ENCODE assay signal across 13 mouse cellular contexts in genomic region chr6:112459341-112459749, GRCm38 (mm10). TPM values are rescaled to one million over a fixed set of nuclear protein-coding genes. Genes with fewer than 3 reads are reported as not detected.
A peak's percentile ranks its signal among the peaks of the same experiment; 100 is the strongest.
DNase-seq lines count a peak whose midpoint lies in the region; ATAC-seq and TF ChIP-seq lines count a peak whose summit lies in the region.
"Had no signal": no experiment of that assay in that cellular context is flagged by ENCODE, and none has a peak within 500 bp of the region (broad histone marks: within the 10 kb centered on the region; RNA-seq: fewer than 3 reads in every experiment).

TSS of gene Cav3 (plus strand) at chr6:112459505.

- H3K27me3 ChIP-seq in intestine, embryonic 14.5 days (replicated peaks; ENCODE audit: control insufficient read depth, insufficient read depth, low read length): no peaks in the 10 kb centered on the region
- H3K27me3 ChIP-seq in intestine, postnatal 0 days (replicated peaks; ENCODE audit: control insufficient read depth, insufficient read depth, low read length): no peaks in the 10 kb centered on the region
- H3K27me3 ChIP-seq in intestine, embryonic 15.5 days (replicated peaks): no peaks in the 10 kb centered on the region
- H3K27me3 ChIP-seq in forebrain, embryonic 16.5 days (replicated peaks; ENCODE audit: control insufficient read depth, insufficient read depth, low read length): no peaks in the 10 kb centered on the region

- TF ChIP-seq CTCF in intestine, postnatal 0 days (IDR thresholded peaks at IDR 0.05; ENCODE audit: low read depth): no peak

- H3K4me1 ChIP-seq in intestine, embryonic 14.5 days (replicated peaks; ENCODE audit: control insufficient read depth, insufficient read depth, low read length): no peaks in the 10 kb centered on the region
- no peaks in the 10 kb centered on the region for H3K4me1 ChIP-seq in intestine, postnatal 0 days (replicated peaks; ENCODE audit: control insufficient read depth, insufficient read depth, low read length)
- H3K4me1 ChIP-seq in intestine, embryonic 15.5 days (replicated peaks): no peaks in the 10 kb centered on the region
- no peaks in the 10 kb centered on the region for H3K4me1 ChIP-seq in forebrain, embryonic 16.5 days (replicated peaks; ENCODE audit: control insufficient read depth, insufficient read depth, low read length)

- WGBS in intestine, embryonic 14.5 days: 42% methylated on average over 12 of the region's 12 CpGs
- WGBS in intestine, postnatal 0 days: 47% methylated on average over 12 of the region's 12 CpGs
- WGBS in intestine, embryonic 15.5 days: 45% methylated on average over 12 of the region's 12 CpGs
- 64% methylated on average over 12 of the region's 12 CpGs for WGBS in forebrain, embryonic 16.5 days

- no peaks in the 10 kb centered on the region for H3K9me3 ChIP-seq in intestine, embryonic 14.5 days (ENCODE audit: control insufficient read depth, low read length)
- H3K9me3 ChIP-seq in intestine, postnatal 0 days (ENCODE audit: control insufficient read depth): no peaks in the 10 kb centered on the region
- H3K9me3 ChIP-seq in intestine, embryonic 15.5 days: no peaks in the 10 kb centered on the region
- no peaks in the 10 kb centered on the region for H3K9me3 ChIP-seq in forebrain, embryonic 16.5 days (ENCODE audit: control insufficient read depth, low read length)

- no peak within 1 kb of the TSS for H3K27ac ChIP-seq in intestine, embryonic 14.5 days (ENCODE audit: low read depth)
- H3K27ac ChIP-seq in intestine, postnatal 0 days (ENCODE audit: low read depth, low read length): no peak within 1 kb of the TSS
- H3K27ac ChIP-seq in intestine, embryonic 15.5 days: no peak within 1 kb of the TSS
- no peak within 1 kb of the TSS for H3K27ac ChIP-seq in forebrain, embryonic 16.5 days (ENCODE audit: low read length)
- H3K27ac ChIP-seq: left cerebral cortex, adult 2 months had no signal

- no peaks in the 10 kb centered on the region for H3K36me3 ChIP-seq in intestine, embryonic 14.5 days (ENCODE audit: control insufficient read depth, insufficient read depth, low read length)
- no peaks in the 10 kb centered on the region for H3K36me3 ChIP-seq in intestine, postnatal 0 days (ENCODE audit: control insufficient read depth, insufficient read depth)
- no peaks in the 10 kb centered on the region for H3K36me3 ChIP-seq in intestine, embryonic 15.5 days
- no peaks in the 10 kb centered on the region for H3K36me3 ChIP-seq in forebrain, embryonic 16.5 days (ENCODE audit: control insufficient read depth, insufficient read depth)

- ATAC-seq in intestine, embryonic 14.5 days (replicated peaks; ENCODE audit: low FRiP score, low TSS enrichment, low read depth): 0 out of 2 replicates have a peak, but pooled peaks have one; percentile 53
- ATAC-seq in intestine, postnatal 0 days: no peak
- ATAC-seq in intestine, embryonic 15.5 days: peak; percentile 58
- no peak for ATAC-seq in inflammation-experienced regulatory T-cells, adult 6 months
- ATAC-seq in forebrain, embryonic 16.5 days: no peak
- ATAC-seq: CD4-positive, CD25-positive, alpha-beta regulatory T cell, adult 4 months; forebrain, postnatal 0 days had no signal

- no peak within 1 kb of the TSS for H3K4me3 ChIP-seq in intestine, embryonic 14.5 days (ENCODE audit: low read depth, low read length)
- H3K4me3 ChIP-seq in intestine, postnatal 0 days (ENCODE audit: low read depth, low read length): no peak within 1 kb of the TSS
- H3K4me3 ChIP-seq in intestine, embryonic 15.5 days (replicated peaks): no peak within 1 kb of the TSS
- no peak within 1 kb of the TSS for H3K4me3 ChIP-seq in forebrain, embryonic 16.5 days (replicated peaks; ENCODE audit: low read length)
- H3K4me3 ChIP-seq: left cerebral cortex, adult 2 months had no signal

- no peak within 1 kb of the TSS for H3K9ac ChIP-seq in intestine, embryonic 14.5 days (ENCODE audit: low read length)
- H3K9ac ChIP-seq in intestine, postnatal 0 days (ENCODE audit: low read depth, low read length): no peak within 1 kb of the TSS
- no peak within 1 kb of the TSS for H3K9ac ChIP-seq in intestine, embryonic 15.5 days
- no peak within 1 kb of the TSS for H3K9ac ChIP-seq in forebrain, embryonic 16.5 days (replicated peaks; ENCODE audit: low read depth, low read length)
- H3K9ac ChIP-seq: forebrain, postnatal 0 days had no signal

- no peak for DNase-seq in intestine, embryonic 14.5 days (ENCODE audit: low spot score)
- DNase-seq in Muller cell, postnatal 12 days (ENCODE audit: inconsistent ontology term): peak; percentile 42
- peak; percentile 31 to 59 for DNase-seq in gastrocnemius, postnatal 4 days (ENCODE audit: low spot score in 2 of 2)
- DNase-seq in cerebellum, adult 11-12 months: no peak
- DNase-seq: cerebellum, adult 18-20 months; forebrain, postnatal 0 days had no signal

- H3K4me2 ChIP-seq in intestine, embryonic 14.5 days (ENCODE audit: low read length): peak within 1 kb of the TSS; percentile 3; the same call in 1 of the 2 replicates
- no peak within 1 kb of the TSS for H3K4me2 ChIP-seq in intestine, postnatal 0 days (replicated peaks; ENCODE audit: low read depth)
- 0 out of 2 replicates have a peak within 1 kb of the TSS, but pooled peaks have one; percentile 12 for H3K4me2 ChIP-seq in intestine, embryonic 15.5 days (replicated peaks)
- no peak within 1 kb of the TSS for H3K4me2 ChIP-seq in forebrain, embryonic 16.5 days (ENCODE audit: low read length)
- H3K4me2 ChIP-seq: midbrain, embryonic 11.5 days had no signal

RNA-seq across cellular contexts. Expression of gene Cav3, which starts in this region (rescaled TPM):
- polyA plus RNA-seq in intestine, embryonic 14.5 days (2014; fragmentation: Nextera tagmentation; extraction: Ambion mirVana): 0.47 and 0.51 TPM in 2 replicates
- 4.1 and 4.9 TPM in 2 replicates for polyA plus RNA-seq in intestine, postnatal 0 days (2015; fragmentation: Nextera tagmentation; extraction: Ambion mirVana)
- 100 to 1,000 TPM; 243 to 287 TPM for total RNA-seq in gastrocnemius, postnatal 4 days (2021)
- 1.1 and 1.4 TPM in 2 replicates for polyA plus RNA-seq in intestine, embryonic 15.5 days (2015; fragmentation: Nextera tagmentation; extraction: Ambion mirVana)
- polyA plus RNA-seq in inflammation-experienced regulatory T-cells, adult 6 months (2017; shearing (Covaris generic)): not detected
- 0.29 TPM in 1 of 2 replicates, not detected in the other for polyA plus RNA-seq in forebrain, embryonic 16.5 days (2015; fragmentation: Nextera tagmentation; extraction: Ambion mirVana)
- total RNA-seq: forebrain, postnatal 0 days had no signal
- polyA plus RNA-seq: CD4-positive, CD25-positive, alpha-beta regulatory T cell, adult 4 months had no signal

Comparison
In these comparisons a context has a peak if more than half of its experiments do, and no peak if none do; other contexts are left out.
1. Peak in ATAC-seq and H3K4me2 ChIP-seq in intestine, embryonic 14.5 days; RNA of the gene not detected or under 1 TPM.
2. DNase-seq: peak in Muller cell, postnatal 12 days (single experiment) and gastrocnemius, postnatal 4 days (2 of 2); none in intestine, embryonic 14.5 days (single experiment) and cerebellum, adult 11-12 months (single experiment).